Mouse (Mus musculus): Measurements from ENCODE around the gene Naglu. TPM values are rescaled to one million over a fixed set of nuclear protein-coding genes. Genes with fewer than 3 reads are reported as not detected.

Naglu gene
- total RNA-seq (2012; rRNA removed) = 23.2 and 33.3 TPM in 2 replicates
- 12.8 and 13.8 TPM in 2 replicates for total RNA-seq (2014; rRNA removed)
- 8.3 and 11.2 TPM in 2 replicates for polyA plus RNA-seq (2012; ENCODE audit: insufficient read length, low read depth)

- H3K4me3 ChIP-seq (replicated peaks in 1 of 3; ENCODE audit: low read depth in 2 of 3, low read length in 2 of 3, poor library complexity in 1 of 3) = peak within 1 kb of the TSS; percentile 73 to 82 (median 74)
- DNase-seq (ENCODE audit: extremely low read depth) = peak; percentile 93
- H3K79me2 ChIP-seq (replicated peaks; ENCODE audit: control insufficient read depth, extremely low read depth, insufficient read depth, poor library complexity, severe bottlenecking) = no peaks in the 10 kb centered on the region
- H3K4me1 ChIP-seq (ENCODE audit: control insufficient read depth in 1 of 2, insufficient read depth in 2 of 2) = peaks cover 8 to 21% of the 10 kb centered on the region in 2 experiments
- H3K9ac ChIP-seq (ENCODE audit: insufficient read depth, low read depth) = peak within 1 kb of the TSS; percentile 76
- dilution Hi-C loops (cut with MboI; ENCODE audit: extremely low pct_ligation_motif_present, extremely low pct_unique_long_range_greater_than_20kb, low sequenced_read_pairs) = no loop called here
- no peak within 1 kb of the TSS for H3K27ac ChIP-seq (ENCODE audit: insufficient read depth, low read depth)
- peak within 1 kb of the TSS; percentile 80 for H3K4me2 ChIP-seq (ENCODE audit: insufficient read depth, low read depth, poor library complexity, severe bottlenecking)
- in situ Hi-C loops (cut with MboI; ENCODE audit: low pct_ligation_motif_present, low pct_unique_long_range_greater_than_20kb, low sequenced_read_pairs) = no loop called here
- H3K9me3 ChIP-seq (replicated peaks; ENCODE audit: low read length) = no peaks in the 10 kb centered on the region
- TF ChIP-seq SMC3 (IDR thresholded peaks at IDR 0.05; ENCODE audit: low read depth, low read length) (no peak), CHD1 (IDR thresholded peaks at IDR 0.05; ENCODE audit: low read depth, low read length) (no peak), BHLHE40 (IDR thresholded peaks at IDR 0.05; ENCODE audit: low read depth, low read length) (peak; percentile 96), NRF1 (IDR thresholded peaks at IDR 0.05; ENCODE audit: low read depth, low read length) (peak; percentile 98), IRF4 (IDR thresholded peaks at IDR 0.05; ENCODE audit: low read depth, low read length) (no peak), TBP (conservative IDR thresholded peaks at IDR 0.05; ENCODE audit: low read depth, low read length) (0 out of 2 replicates have a peak, but pooled peaks have one; percentile 28), ELF1 (IDR thresholded peaks at IDR 0.05; ENCODE audit: low read depth, low read length) (peak; percentile 89), RAD21 (IDR thresholded peaks at IDR 0.05; ENCODE audit: low read depth, low read length) (no peak), JUN (IDR thresholded peaks at IDR 0.05; ENCODE audit: insufficient read depth, low read depth, low read length) (no peak), MEF2A (IDR thresholded peaks at IDR 0.05; ENCODE audit: borderline replicate concordance, low read depth, low read length) (no peak; the same call in 1 of the 2 replicates), CHD2 (IDR thresholded peaks at IDR 0.05; ENCODE audit: low read length) (no peak), MXI1 (IDR thresholded peaks at IDR 0.05; ENCODE audit: low read depth, low read length) (peak; percentile 94), ETS1 (conservative IDR thresholded peaks at IDR 0.05; ENCODE audit: low read depth, low read length) (peak; percentile 58; the same call in 1 of the 2 replicates), GABPA (IDR thresholded peaks at IDR 0.05; ENCODE audit: insufficient replicate concordance, low read depth, low read length) (no peak), ZKSCAN1 (IDR thresholded peaks at IDR 0.05; ENCODE audit: borderline replicate concordance, low read depth, low read length) (no peak), MAZ (IDR thresholded peaks at IDR 0.05; ENCODE audit: low read depth, low read length) (no peak), EP300 (IDR thresholded peaks at IDR 0.05; ENCODE audit: low read length) (no peak), ZC3H11A (IDR thresholded peaks at IDR 0.05; ENCODE audit: low read depth, low read length) (no peak), HCFC1 (IDR thresholded peaks at IDR 0.05; ENCODE audit: low read depth, low read length) (peak; percentile 69), MAFK (IDR thresholded peaks at IDR 0.05; ENCODE audit: insufficient replicate concordance, low read length) (no peak), KAT2A (IDR thresholded peaks at IDR 0.05; ENCODE audit: insufficient replicate concordance, low read length) (0 out of 2 replicates have a peak, but pooled peaks have one; percentile 50), CTCF (conservative IDR thresholded peaks at IDR 0.05 in 1 of 2, IDR thresholded peaks at IDR 0.05 in 1 of 2; ENCODE audit: low read depth in 2 of 2, low read length in 2 of 2) (no peak), UBTF (IDR thresholded peaks at IDR 0.05; ENCODE audit: low read depth, low read length) (no peak), SIN3A (IDR thresholded peaks at IDR 0.05; ENCODE audit: low read length) (peak; percentile 96), USF1 (IDR thresholded peaks at IDR 0.05; ENCODE audit: low read depth, low read length) (peak; percentile 100), POLR2AphosphoS2 (IDR thresholded peaks at IDR 0.05; ENCODE audit: low read depth, low read length) (peak; percentile 92), JUND (conservative IDR thresholded peaks at IDR 0.05; ENCODE audit: low read depth, low read length) (no peak), E2F4 (IDR thresholded peaks at IDR 0.05; ENCODE audit: insufficient replicate concordance, low read depth, low read length) (no peak), ZMIZ1 (IDR thresholded peaks at IDR 0.05; ENCODE audit: low read depth, low read length) (peak; percentile 80), USF2 (conservative IDR thresholded peaks at IDR 0.05; ENCODE audit: low read depth, low read length) (peak; percentile 98), POLR2A (IDR thresholded peaks at IDR 0.05; ENCODE audit: low read depth, low read length) (peak; percentile 93), MYC (IDR thresholded peaks at IDR 0.05; ENCODE audit: low read depth, low read length) (peak; percentile 80), NELFE (IDR thresholded peaks at IDR 0.05; ENCODE audit: low read depth, low read length) (peak; percentile 93), RCOR1 (conservative IDR thresholded peaks at IDR 0.05; ENCODE audit: low read depth, low read length) (0 out of 2 replicates have a peak, but pooled peaks have one; percentile 34), MAX (IDR thresholded peaks at IDR 0.05; ENCODE audit: low read length) (peak; percentile 100), PAX5 (IDR thresholded peaks at IDR 0.05; ENCODE audit: low read length) (no peak), ZNF384 (IDR thresholded peaks at IDR 0.05; ENCODE audit: low read depth, low read length) (no peak), TCF12 (IDR thresholded peaks at IDR 0.05; ENCODE audit: low read depth, low read length) (peak; percentile 83; the same call in 1 of the 2 replicates)
- H3K36me3 ChIP-seq (replicated peaks in 1 of 2; ENCODE audit: control insufficient read depth in 1 of 2, insufficient read depth in 1 of 2, low read length in 1 of 2) = peaks cover 0 to 22% of the 10 kb centered on the region in 2 experiments
- peaks cover 2% of the 10 kb centered on the region for H3K27me3 ChIP-seq (replicated peaks)
Observed at GRCm38 (mm10) chr11:101069391-101070188, at the start of gene Naglu. Gene Naglu, plus strand, starts transcription at chr11:101070012.
